Mouse (Mus musculus) retina, postnatal 7 days (tissue): ENCODE results near the gene Suclg2.
A peak's percentile ranks its signal among the peaks of the same experiment; 100 is the strongest.

ENCODE experiments used
- DNase-seq: peaks from one replicate; pipeline ENCODE4 v3.0.0-alpha.2; 2012; ENCODE audit warnings: low read depth, low spot score

Gene Suclg2

DNA sequence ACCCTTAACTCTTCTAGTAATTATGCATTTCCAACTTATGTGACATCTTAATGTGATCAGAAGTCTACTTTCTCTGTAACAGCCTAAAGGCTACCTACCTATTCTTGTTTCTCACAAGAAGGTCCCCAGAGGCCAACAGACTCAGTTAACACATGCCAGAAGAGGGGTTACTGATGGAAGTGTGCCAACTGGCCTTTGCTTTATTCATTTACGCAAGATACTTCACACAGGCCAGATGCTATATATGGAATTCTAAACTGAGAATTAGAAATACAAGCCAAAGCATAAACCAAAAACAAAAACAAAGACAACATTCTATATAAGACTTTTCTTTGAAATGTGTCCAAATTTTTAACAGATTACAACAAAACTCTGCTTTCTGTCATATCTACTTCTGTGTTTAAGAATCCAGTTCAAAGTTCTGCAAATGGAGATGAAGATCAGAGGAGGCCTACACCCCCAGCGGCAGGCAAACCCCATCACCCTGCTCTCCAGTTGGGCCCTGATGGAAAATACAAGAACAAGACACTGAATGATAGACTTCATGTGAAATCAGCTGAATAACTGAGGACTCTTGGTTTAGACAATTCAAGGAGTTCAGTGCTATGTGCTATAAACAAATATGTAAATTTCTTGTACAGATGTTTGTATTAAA, 155.1 kb downstream of the Suclg2 start:
- DNase-seq = no peak

DNA sequence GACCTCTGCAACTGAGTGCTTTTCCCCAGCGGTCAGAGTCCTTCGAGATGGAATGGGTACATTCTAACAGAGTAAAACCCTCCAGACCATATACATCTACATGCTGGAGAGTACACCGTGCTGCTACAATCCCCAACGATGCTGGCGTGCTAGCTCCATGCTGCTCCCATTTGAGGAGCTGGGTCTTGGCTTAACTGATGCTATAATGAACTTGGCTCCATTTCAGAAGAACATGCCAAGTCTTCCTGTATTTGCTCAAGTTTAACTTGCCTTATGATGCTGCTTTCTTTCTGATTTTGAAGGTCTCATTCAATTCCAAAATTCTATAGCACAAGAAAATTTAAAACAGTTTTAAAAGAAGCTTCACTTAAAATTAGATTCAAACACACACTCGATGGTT, 162.3 kb downstream of the Suclg2 start:
- DNase-seq = no peak

DNA sequence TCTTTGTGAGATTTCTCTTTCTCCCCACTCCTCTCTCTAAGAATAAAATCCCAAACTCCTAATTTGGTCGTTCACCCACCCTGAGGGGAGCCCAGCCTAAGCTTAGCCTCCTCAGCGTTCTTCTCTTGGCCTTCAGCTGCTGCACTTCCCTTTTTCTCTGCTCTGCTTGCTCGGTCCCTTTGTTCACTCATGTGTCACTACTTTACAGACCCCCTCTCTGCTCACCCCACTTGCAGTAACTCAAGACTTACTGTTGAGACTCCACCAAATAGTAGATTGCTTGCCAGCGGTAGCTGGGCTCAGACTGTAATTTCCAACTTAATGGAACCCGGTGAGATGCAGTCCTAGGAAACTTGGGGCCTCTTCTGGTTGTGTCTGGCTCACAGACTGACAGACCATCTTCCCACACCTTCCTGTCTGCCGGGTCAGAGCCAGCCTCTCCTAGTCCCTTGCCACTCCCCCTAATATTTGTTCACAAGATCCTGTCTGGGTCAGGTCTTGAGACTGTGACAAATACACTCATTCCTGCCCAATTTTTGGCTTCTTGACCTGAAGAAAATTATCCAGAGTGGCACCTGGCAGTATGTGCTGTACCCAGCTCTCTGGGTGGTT, 166.2 kb downstream of the Suclg2 start:
- no peak for DNase-seq

DNA sequence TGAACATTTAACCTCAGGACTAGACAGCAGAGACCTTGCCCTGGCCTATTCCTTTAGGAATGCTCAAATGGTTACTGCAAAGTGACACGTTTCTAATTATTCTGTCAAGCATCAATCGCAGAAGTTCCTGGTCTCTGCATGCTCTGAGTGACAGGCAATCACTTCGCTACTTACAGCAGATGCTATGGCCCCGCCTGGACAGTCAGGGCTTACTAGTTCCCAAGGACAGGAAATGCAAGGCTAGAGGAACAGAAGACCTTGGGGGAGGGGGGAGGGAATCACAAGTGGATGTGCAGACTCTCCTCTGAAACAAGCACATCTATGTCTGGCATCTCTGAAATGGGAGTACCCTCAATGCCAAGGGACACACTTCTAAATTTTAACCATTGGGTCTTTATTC, 167.6 kb downstream of the Suclg2 start:
- DNase-seq = no peak

DNA sequence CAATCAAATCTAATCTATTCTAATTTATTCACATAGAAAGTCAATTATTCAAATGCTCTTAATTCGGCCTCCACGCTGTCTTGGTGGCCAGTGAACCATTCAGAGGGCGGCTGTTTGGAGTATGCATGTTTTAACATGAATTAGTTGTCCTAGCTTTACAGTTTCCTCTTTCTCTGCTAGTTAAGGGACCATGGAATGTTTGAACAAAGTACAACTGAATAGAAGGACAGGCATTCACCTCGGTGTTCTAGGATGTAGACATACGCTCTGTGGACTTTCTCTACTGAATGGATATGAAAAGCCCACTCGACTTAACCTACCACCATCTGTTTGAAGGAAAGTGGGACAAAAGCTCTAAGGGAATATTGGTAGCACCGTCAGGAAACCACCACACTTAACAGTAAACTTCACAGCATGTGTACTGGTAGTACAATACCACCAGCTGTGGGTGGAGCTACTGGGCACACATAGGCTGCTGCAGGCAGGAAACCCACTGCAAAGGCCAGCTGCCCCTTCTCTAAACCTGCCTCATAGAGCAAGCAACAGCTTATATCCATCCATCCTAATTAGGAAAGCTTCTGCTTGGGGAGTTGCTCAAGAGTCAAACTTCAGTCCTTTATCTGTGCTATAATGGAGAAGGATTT, 172.3 kb downstream of the Suclg2 start:
- DNase-seq = no peak

DNA sequence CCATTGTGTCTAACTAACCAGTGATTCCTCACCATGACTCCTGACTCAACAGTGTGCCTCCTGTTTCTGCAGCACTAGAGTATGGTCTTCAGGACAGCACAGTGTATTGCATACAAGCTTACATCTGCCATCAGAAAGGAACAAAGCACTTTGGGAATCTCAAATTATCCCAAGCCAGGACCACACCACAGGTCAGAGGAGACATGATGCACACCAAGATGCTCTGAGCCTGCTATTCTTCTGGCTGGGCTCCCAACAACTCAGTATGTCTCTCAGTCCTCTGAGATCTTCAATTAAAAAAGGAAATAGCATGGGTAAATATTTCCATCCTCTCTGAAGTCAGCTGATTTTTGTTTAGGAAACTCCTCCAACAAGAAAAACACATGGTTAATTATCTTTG, 172.9 kb downstream of the Suclg2 start:
- no peak for DNase-seq

DNA sequence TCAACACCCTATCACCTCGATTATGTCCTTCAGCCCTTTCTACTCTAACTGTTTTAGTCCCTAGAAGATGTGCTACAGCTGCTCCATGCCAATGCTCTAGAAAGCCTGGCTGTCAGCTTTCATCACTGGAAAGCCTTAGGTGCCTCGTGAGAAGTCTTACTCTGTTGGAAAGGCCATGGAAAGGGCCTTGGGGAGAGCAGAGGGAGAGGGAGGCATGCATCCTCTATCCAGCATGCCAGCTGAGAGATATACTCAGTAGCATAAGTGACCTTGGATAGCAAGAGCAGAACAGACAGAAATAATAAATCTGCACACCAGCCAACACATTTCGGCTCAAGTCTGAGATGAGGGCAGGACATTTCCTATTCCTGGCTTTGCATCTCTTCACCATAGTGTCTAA, 173.3 kb downstream of the Suclg2 start:
- DNase-seq = no peak

DNA sequence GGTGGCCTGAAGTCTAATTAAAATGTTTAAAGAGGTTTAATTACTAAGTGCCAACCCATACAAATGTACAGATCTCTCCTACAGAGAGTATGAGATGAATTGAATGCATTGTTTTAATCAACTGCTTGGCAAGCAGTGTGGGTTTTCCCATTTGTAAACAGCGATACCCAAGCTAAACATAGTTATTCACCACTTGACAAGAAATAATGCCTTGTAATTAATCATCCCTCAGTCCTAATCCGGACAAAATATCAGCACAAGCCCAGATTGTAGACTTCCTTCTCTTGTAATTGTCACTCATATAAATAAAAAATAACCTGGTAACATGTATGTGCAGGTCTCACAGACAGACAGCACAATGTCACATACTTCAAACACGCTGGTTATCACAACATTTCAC, 183.4 kb downstream of the Suclg2 start:
- no peak for DNase-seq

DNA sequence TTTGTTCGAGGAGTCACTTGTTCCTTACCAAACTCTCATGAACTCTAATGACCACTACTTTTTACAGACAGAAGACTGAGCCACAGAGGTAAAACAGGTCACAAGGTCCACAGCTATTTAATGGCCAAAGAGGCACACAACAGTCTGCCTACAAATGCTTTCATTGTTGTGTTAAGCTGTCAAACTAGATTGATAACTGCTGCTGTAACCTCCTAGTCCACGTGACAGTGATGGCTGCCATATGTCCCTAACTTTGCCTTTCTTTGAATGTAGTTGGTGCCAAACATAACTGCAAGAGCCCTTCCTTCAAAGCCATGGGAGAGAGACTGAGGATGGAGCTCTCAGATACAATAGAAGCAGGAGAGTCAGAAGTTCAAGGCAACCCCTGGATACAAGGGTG, 198.8 kb downstream of the Suclg2 start:
- no peak for DNase-seq

DNA sequence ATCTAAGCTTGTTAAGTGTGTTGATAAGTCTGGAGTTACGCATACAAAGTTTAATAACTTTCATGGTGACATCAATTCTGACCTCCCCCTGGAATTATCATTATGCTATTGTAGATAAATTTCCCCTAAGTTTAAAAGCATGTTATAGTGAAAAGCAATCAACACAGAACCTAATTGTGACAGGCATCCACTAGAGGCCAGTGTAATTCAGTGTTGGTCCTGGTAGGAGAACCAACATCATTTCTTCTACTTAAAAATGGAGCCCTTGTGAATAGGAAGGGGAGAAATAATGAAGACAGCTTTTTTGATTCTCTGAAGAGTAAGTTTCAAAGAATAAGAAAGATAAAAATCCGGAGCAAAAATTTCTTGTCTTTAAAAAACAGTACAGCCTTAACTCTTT, 200.2 kb downstream of the Suclg2 start:
- no peak for DNase-seq

DNA sequence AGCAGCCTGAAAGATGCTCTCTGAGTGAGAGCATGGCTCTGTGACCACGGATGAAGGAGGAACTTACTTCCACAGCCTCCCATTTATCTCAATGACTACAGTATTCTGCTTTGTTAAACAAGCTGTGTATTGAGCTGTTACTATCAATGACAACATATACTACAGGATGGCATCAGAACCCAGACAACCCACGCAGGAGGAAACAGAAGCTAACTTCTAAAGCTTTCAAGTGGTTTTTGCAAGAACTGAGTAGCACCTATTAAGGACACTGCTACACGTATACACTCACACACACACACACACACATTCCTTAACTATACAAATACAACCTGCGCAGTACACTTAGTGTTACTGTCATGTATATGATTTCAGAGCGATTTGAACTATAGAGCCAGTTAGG, 202.9 kb downstream of the Suclg2 start:
- no peak for DNase-seq

DNA sequence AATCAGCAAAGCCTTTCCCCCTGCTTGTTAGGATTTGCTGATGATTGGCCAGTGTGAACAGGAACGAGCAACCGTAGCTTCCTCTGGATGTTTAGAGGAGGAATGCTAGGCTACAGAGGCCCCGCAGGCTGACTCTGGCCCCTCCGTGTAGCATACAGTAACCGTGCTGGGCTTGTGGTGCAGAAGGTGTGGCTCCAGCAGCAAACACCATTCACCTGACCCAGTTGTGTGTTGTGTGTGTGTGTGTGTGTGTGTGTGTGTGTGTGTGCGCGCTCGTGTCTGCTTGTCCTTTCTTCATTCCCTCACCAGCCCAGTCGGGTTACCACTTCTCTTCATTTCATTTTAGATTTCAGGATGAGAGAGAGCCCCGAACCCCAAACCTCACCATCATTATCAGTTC, 203.9 kb downstream of the Suclg2 start:
- no peak for DNase-seq

DNA sequence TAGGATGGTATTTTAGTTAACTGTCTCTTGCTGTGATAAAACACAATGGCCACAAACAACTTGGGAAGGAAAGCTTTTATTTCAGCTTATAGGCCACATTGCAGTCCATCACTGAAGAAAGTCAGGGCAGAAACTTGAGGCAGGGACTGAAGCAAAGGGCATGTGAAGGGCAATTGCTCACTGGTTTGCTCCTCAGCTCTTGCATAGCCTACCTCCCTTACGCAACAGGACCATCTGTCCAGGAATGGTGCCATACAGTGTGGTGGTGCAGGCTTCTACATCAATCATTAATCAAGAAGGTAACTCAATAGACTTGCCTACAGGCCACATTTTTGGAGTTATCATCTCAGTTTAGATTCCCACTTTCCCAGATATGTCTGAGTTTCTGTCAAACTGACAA, 206.9 kb downstream of the Suclg2 start:
- no peak for DNase-seq

DNA sequence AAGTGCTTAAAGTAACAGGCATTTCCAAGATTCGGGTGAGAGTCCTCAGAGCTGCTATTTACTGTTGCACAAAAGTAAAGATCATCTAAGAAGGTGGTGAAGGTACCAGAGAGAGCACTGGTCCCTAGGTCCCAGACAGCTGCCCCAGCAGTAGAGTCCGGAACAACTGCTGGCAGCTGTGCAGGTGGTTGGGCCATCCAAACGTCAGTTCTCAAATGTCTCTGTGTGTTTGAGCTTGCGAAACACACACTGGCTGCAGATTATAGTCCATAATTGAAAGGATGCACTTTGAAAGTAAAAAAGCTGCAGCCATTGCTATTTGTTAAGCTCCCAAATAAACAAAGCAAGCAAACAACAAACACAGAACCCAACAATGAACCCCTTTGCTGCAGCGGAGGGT, 217.8 kb downstream of the Suclg2 start:
- no peak for DNase-seq

DNA sequence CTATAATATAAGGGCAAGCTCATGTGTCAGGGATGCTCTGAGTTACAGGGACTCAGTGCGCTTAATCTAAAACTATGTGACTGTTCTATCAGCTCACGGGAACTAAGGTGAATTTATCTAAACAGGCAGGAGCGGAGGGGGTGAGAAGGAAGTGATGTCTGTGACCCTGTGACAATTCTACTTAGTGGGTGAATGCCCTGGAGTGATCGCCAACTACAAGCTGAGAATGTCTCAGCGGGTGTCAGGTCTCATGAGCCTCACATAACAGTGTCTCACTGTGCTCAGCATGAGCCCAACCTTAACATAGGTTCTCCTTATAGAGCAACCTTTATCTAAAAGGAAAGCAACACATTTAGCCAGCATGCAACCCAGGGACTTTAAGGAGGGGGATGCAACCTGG, 219.0 kb downstream of the Suclg2 start:
- no peak for DNase-seq

DNA sequence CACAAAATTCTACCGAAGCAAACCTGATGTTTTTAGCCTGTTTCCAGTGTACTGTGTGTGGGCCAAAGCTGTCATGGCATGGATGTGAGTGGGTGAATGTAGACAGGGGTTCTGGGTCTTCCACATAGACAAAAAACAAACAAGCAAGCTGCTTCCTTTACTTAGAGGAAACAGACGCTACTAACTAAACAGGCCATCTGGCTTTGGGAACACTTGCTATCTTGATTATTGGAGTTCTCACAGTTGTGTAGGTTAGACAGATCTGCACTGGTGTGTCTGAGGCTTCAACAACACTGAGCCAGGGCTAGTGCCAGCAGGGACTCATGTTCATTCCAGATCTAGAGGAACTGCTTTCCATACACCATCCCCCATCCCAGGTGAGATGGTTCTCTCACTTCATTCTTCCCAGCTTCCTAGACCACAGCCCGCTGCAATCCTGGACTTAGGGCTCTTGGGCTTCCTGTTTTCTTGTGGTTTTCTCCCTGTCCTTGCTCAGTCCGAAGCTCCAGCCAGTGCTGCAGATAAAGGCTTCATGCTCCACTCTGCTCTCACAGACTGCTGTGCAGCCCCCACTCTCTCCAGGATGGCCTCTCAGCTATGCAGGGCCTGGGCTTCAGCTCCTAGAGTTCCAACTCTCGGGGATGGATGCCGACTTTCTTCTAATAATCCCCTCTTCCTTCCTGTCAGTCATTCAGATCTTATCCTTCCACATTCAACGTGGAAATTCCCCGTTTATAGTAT, 226.2 kb downstream of the Suclg2 start:
- DNase-seq = no peak

DNA sequence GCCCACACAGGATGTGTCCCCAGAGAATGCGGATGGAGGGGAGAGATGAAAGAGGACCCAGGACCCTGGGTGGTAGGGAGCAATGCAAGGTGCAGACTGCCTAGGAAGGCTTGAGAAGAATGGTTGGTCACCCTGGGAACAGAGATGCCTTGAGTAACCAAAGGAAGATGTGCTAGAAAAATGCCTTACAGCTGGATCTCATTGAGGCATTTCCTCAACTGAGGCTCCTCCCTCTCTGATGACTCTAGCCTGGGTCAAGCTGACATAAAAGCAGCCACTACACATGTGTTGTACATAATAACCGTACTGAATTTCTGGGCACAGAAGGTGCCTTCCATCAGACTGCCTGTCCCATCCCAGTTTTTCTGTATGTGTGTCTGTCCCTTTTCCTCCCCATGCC, 227.6 kb downstream of the Suclg2 start:
- no peak for DNase-seq

DNA sequence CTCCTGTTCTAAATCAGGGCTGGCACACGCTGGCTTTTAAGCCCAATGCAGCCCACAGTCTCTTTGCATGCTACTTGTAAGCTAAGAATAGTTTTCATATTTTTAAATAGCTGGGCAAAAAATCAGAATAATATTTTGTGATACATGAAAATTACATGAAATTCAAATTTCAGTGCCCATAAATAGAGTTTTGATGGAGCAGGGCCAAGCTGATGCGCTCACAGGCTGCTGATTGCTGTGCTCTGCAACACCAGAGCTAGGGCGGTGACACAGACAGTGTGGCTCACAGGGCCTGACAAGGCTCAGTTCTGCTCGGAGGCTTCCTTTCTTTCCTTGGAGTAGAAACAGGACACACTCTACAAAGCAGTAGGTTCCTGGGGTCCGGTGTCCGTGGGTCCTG, 232.8 kb downstream of the Suclg2 start:
- DNase-seq = no peak

DNA sequence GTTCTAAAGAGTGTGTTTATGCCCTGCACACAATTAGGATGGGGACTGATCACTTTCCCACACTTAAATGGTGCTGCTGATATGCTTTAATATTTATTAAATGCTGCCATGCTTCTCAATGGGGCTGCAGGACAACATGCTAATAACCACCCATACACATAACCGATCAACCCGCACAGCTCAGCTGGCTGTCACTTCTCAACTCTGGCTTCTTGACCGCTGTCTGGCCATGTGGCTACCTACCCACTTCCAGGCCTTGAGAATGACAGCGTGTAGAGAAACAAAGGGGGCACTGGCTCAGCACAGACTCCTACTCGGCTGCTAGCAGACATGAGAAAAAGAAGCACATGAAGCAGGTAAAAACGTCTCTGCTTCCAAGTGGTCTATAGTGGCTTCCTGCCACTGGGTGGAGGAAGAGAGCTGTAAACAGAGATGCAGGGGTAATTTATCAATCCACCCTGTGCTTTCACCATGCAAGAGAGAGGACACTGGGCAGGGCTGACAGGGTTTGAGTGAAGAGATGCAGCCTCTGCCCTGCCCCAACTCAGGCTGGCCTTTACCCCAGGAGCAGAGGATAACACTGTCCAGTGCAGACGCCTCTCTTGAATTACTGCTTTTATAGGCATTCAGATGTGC, 234.3 kb downstream of the Suclg2 start:
- DNase-seq = peak; percentile 34

DNA sequence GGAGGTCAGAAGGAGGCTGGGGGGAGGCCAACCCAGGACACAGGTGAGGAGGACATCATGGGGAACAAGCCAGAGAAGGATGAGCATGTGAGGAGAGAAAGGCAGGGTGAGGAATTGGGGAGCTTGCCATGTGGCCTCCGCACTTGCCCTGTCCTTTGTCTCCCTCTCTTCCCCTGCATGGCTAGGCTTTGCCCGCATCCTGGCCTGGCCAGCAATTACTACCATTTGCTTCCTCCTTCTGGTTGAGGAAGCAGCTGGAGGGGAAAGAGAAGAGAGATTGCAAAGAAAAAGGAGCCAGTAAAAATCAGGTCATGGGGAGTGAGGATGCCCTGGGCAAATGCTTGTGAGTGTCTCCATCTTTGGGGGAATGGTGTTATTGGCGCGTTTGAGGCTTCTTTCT, 234.9 kb downstream of the Suclg2 start:
- DNase-seq = no peak

DNA sequence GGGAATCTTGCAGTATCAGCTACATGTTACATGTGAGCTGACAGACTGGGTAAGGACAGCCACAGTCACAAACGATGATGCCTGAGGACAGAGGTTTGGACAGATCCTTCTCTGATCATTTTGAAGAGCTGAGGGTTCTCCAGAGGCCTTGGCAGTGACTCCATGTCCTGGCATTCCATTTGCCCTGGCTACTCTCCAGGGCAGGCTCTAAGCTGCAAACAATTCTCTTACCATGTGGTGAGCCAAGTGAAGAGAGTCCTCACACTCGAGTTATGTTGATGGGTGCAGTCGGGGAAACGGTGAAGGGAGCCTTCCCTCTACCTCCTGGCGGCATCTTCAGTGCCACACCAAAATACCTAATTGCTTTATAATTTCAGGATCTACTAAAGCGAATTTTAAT, 235.5 kb downstream of the Suclg2 start:
- DNase-seq = no peak

DNA sequence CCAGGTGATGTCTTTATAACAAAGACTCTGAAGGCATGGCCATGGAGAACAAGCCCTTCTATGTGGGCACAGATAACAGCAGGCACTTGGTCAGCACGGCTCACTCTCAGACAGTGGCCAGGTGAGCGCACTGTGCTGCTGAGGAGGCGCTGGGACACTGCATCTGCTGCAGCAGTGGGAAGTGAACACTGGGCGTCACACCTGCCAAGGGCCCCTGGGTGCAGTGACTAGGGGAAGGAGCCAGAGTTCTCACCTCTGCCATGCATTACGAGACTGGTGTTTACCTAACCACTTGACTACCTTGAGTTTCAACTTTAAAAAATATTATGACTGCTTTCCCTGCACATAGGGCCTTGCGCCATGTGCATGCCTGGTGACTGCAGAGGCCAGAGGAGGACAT, 238.8 kb downstream of the Suclg2 start:
- no peak for DNase-seq
